In the genomic region with DNA sequence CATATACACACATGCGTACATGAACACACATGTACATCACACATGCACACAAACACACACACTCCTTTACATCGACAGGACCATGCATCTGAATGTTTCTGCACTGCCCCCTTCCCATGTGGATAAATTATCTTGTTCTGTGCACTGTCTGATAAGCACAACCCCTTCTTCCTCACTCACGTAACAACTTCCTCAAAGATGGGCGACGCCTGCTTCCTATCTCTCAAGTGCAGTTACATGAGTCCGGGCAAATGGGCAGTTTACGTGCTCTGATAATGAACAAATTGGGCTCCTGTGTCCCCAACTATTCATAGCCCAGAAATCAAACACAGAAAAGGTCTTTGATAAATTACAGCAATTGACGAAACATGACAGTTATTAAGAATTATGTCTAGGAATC, we compare ENCODE assay signal across 22 mouse cellular contexts.
"Had no signal": no experiment of that assay in that cellular context is flagged by ENCODE, and none has a peak within 500 bp of the region (broad histone marks: within the 10 kb centered on the region; RNA-seq: fewer than 3 reads in every experiment).

No protein-coding gene starts in this region.

- DNase-seq: lung, adult 18-20 months; lung, embryonic 14.5 days; lung, postnatal 10 days; lung, postnatal 4 days; midbrain, embryonic 14.5 days; retina, postnatal 1 day; right cerebral cortex, adult 18-20 months; right cerebral cortex, postnatal 25 days; right cerebral cortex, postnatal 4 days; spleen, adult 18-20 months; thymus, adult 2 months; thymus, postnatal 25 days; thymus, postnatal 4 days had no signal

- H3K4me2 ChIP-seq: lung, embryonic 14.5 days; midbrain, embryonic 12.5 days; neural tube, embryonic 13.5 days; neural tube, embryonic 15.5 days; stomach, embryonic 15.5 days had no signal

- H3K36me3 ChIP-seq: midbrain, embryonic 10.5 days; midbrain, embryonic 12.5 days; neural tube, embryonic 13.5 days; neural tube, embryonic 15.5 days; stomach, embryonic 15.5 days had no signal

- ATAC-seq: midbrain, embryonic 16.5 days had no signal

- H3K4me3 ChIP-seq: midbrain, embryonic 10.5 days; midbrain, embryonic 12.5 days; myocyte; neural tube, embryonic 13.5 days; neural tube, embryonic 15.5 days; stomach, embryonic 15.5 days had no signal

- H3K4me1 ChIP-seq: stomach, embryonic 15.5 days had no signal

- H3K27ac ChIP-seq: liver, embryonic 14.5 days; midbrain, embryonic 10.5 days; midbrain, embryonic 12.5 days; neural tube, embryonic 15.5 days; stomach, embryonic 15.5 days; stomach, postnatal 0 days had no signal

- H3K27me3 ChIP-seq: neural tube, embryonic 15.5 days; stomach, embryonic 15.5 days had no signal

- H3K9ac ChIP-seq: liver, embryonic 14.5 days; lung, embryonic 14.5 days; midbrain, embryonic 12.5 days; neural tube, embryonic 13.5 days; neural tube, embryonic 15.5 days; stomach, embryonic 15.5 days had no signal

- H3K9me3 ChIP-seq: midbrain, embryonic 10.5 days; midbrain, embryonic 12.5 days; neural tube, embryonic 13.5 days; neural tube, embryonic 15.5 days; stomach, embryonic 15.5 days had no signal
